Mouse (Mus musculus) mouse trophoblast stem cell (cell line): Measurements from ENCODE around the gene Olfr17.
"Not testable (repeated sequence)": the region's sequence is repeated elsewhere in the genome, so short reads cannot be mapped to it uniquely, and the experiment has no call there.

Experiments
- in situ Hi-C, 2 experiments: fragments of 300-500 bp; cut with MseI, MboI; formaldehyde crosslinking; loops; 2 replicates in 1 of 2; 3 replicates in 1 of 2; pipeline ENCODE4 v1.15.1; 2025

Olfr17 gene

DNA sequence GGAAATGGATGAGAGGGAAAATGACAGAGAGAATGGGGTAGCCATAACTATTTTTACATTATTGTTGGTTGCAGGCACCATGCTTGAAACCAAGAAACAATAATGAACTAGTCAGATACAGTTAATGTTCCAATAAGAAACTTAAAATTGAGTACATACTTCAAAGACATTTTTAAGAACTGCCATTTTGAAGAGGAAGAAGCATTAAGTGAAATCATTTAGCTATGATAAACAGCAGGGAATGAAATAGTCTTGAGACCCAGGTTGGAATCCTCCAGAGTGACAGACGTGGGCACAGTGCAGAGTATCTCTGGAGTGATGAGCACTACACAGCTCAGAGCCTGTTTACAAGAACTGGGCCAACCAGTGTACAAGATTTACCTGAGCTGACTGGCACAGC lies at the start of gene Olfr17:
TSS of gene Olfr17 (plus strand) at position 301 of the 400 bp plus-strand sequence.
- in situ Hi-C loops, result no loop called here

DNA sequence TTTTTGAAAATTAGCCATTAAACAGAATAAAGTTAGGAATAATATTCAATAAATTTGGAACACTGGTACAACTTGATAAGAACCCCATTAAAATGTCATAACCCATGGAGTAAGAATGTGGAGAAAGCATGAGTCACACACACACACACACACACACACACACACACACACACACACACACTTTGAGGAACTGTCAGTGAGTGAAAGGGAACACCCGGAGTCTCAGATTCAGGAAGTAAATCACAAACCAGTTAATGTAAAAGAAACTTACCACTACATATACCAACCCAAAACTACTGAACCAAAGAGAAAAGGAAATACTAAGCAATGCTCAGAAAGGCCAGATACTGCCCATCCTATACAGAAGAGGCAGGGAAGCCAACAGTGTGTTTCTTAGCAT lies 48.6 kb upstream of the Olfr17 start:
- in situ Hi-C loops, result loop anchor here in 1 of 2 experiments (25.0 kb wide), 2 partner anchors 807 to 1232 kb away; partner anchors contain the start of gene Mrpl17

DNA sequence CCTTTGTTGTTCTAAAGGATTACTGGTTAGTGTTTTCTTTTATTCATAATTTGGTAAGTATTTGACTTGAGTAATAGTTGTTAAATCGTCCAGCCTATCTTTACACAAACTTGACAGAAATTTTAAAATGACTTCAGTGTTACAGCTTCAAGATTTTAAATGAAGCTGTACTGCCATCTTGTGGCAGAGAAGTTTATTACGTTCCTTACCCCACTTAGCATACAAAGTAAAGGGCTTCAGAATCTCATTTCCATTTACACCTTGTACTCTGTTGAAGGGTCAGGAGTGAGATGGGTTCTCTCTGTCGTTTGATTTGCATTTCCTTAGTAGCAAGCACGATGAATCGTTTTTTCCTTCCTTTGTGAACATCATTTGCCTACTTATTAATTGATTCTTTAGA lies 47.2 kb upstream of the Olfr17 start:
- in situ Hi-C loops, result loop anchor here in 1 of 2 experiments (25.0 kb wide), 2 partner anchors 809 to 1234 kb away; partner anchors contain the start of gene Mrpl17

DNA sequence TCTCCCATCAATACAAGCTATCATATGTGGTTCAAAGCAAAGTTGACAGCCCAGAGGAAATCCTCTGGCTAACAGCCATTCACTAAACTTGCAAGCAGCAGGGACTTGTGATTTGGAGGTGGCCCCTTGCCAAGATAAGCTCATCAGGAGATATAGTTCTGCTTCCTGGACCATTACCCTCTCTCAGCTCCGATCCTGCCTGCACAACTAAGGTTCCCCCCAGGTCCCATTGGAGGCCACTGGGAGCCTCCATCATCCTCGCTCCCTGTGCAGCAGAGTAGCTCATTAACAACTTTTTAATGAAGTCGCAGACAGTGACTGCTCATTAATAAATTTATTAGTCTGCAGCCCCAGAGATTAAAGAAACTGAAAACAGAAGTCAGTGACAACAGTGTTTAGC lies 45.4 kb upstream of the Olfr17 start:
- in situ Hi-C loops, result loop anchor here in 1 of 2 experiments (25.0 kb wide), 2 partner anchors 810 to 1235 kb away; partner anchors contain the start of gene Mrpl17

DNA sequence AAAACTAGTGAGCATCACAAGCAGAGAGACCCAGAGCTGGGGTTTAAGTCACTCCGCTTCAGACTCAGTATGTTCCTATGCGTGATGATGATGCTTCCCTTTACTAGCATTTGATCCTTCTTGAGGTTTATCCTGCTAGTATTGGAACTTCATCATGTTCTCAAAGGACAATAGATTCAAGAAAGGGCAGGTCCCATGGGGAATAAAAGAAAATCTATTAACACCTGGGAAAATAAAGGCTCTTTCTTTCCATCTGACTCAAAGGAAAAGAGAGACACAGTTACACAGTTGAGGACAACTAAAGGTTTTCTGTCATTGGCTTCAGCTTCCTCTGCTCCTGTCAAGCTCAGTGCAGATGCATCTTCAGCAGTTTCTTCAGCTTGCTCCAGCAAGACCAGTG lies 22.3 kb upstream of the Olfr17 start, which contains the start of gene Olfr714:
TSS of gene Olfr714 (plus strand) at position 301 of the 400 bp plus-strand sequence.
- in situ Hi-C loops, result no loop called here

DNA sequence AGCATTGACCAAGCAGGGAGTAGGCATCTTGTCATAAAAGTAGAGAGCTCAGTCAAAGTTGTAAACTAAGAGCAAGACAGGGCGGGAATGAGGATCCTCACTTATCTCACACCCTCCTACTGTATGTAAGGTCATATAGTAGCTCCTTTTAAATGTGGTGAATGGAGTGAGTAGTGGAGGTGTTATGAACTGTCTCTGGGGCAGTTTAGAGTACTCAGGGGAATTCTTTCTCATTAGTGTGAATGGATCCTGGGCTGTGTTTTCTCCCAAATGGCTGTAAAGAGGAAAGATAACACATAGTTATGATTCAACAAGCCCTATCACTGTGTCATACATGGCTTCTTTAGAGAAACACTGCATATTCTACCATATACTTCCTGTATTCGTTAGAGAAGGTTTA lies 17.2 kb downstream of the Olfr17 start, which contains the start of gene Olfr715b:
TSS of gene Olfr715b (minus strand) at position 101 of the 400 bp plus-strand sequence.
- in situ Hi-C loops, result not testable (repeated sequence)

DNA sequence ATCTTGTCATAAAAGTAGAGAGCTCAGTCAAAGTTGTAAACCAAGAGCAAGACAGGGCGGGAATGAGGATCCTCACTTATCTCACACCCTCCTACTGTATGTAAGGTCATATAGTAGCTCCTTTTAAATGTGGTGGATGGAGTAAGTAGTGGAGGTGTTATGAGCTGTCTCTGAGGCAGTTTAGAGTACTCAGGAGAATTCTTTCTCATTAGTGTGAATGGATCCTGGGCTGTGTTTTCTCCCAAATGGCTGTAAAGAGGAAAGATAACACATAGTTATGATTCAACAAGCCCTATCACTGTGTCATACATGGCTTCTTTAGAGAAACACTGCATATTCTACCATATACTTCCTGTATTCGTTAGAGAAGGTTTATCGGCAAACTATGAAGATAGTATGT lies 38.0 kb downstream of the Olfr17 start, which contains the start of gene Olfr715:
TSS of gene Olfr715 (minus strand) at position 101 of the 400 bp plus-strand sequence.
- in situ Hi-C loops, result not testable (repeated sequence)

DNA sequence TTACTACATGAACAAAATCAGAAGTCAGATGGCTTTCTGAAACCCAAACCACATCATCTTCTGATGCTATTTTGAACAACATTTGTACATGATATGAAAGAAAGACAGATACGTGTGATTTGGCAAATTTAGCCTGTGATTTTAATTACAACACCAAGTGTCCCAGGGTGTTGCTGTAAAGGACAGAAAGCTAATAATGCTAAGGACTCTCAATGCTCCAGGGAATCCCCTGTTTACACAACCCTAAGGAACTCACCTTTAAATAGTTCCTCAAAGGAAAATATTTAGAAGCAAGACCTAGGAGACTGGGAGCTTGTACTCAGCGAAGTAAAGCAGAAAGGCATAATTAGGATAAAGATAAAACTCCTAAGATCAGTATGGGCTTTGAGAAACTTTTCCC lies 45.0 kb downstream of the Olfr17 start, which contains the start of gene Olfr716:
TSS of gene Olfr716 (plus strand) at position 301 of the 400 bp plus-strand sequence.
- in situ Hi-C loops, result not testable (repeated sequence)
